Comparison of ENCODE assay signal across 9 mouse cellular contexts in genomic region chr8:120550430-120550829, GRCm38 (mm10). TPM values are rescaled to one million over a fixed set of nuclear protein-coding genes. Genes with fewer than 3 reads are reported as not detected.
DNase-seq lines count a peak whose midpoint lies in the region; ATAC-seq and TF ChIP-seq lines count a peak whose summit lies in the region.
"Had no signal": no experiment of that assay in that cellular context is flagged by ENCODE, and none has a peak within 500 bp of the region (broad histone marks: within the 10 kb centered on the region; RNA-seq: fewer than 3 reads in every experiment).

No protein-coding gene starts in this region.

- H3K9ac ChIP-seq in kidney, embryonic 15.5 days: no peak overlapping the region
- peak overlapping the region; percentile 59 for H3K9ac ChIP-seq in hindbrain, embryonic 14.5 days
- no peak overlapping the region for H3K9ac ChIP-seq in neural tube, embryonic 12.5 days
- H3K9ac ChIP-seq: liver, embryonic 15.5 days had no signal

- H3K27ac ChIP-seq in kidney, embryonic 15.5 days: peak overlapping the region; percentile 74
- no peak overlapping the region for H3K27ac ChIP-seq in kidney, adult 2 months (ENCODE audit: insufficient read depth, low read depth, low read length)
- peak overlapping the region; percentile 86 for H3K27ac ChIP-seq in forebrain, embryonic 10.5 days
- peak overlapping the region; percentile 89 for H3K27ac ChIP-seq in hindbrain, embryonic 14.5 days
- peak overlapping the region; percentile 93 for H3K27ac ChIP-seq in neural tube, embryonic 12.5 days
- H3K27ac ChIP-seq: liver, embryonic 15.5 days had no signal

- no peak for TF ChIP-seq POLR2A in kidney, adult 2 months (IDR thresholded peaks at IDR 0.05; ENCODE audit: low read depth, low read length)

- no peaks in the 10 kb centered on the region for H3K27me3 ChIP-seq in kidney, embryonic 15.5 days
- no peaks in the 10 kb centered on the region for H3K27me3 ChIP-seq in kidney, adult 2 months (replicated peaks; ENCODE audit: control insufficient read depth, insufficient read depth, low read length)
- peaks cover 59% of the 10 kb centered on the region for H3K27me3 ChIP-seq in forebrain, embryonic 10.5 days (ENCODE audit: poor library complexity, severe bottlenecking)
- no peaks in the 10 kb centered on the region for H3K27me3 ChIP-seq in hindbrain, embryonic 14.5 days (ENCODE audit: control insufficient read depth, insufficient read depth, low read length)
- no peaks in the 10 kb centered on the region for H3K27me3 ChIP-seq in neural tube, embryonic 12.5 days (replicated peaks)
- H3K27me3 ChIP-seq: liver, embryonic 15.5 days had no signal

- 18% methylated on average over 12 of the region's 12 CpGs for WGBS in kidney, embryonic 15.5 days
- WGBS in kidney, adult 2 months: 62% methylated on average over 12 of the region's 12 CpGs
- whole genome bisulfite sequencing in forebrain, embryonic 10.5 days: 18% methylated on average over 12 of the region's 12 CpGs
- 13% methylated on average over 12 of the region's 12 CpGs for WGBS in hindbrain, embryonic 14.5 days
- 9% methylated on average over 12 of the region's 12 CpGs for WGBS in neural tube, embryonic 12.5 days

- no peak overlapping the region for H3K4me3 ChIP-seq in kidney, embryonic 15.5 days (replicated peaks)
- no peak overlapping the region for H3K4me3 ChIP-seq in kidney, adult 2 months (ENCODE audit: insufficient read depth, low read depth, low read length)
- peak overlapping the region; percentile 44; the same call in 1 of the 2 replicates for H3K4me3 ChIP-seq in forebrain, embryonic 10.5 days
- no peak overlapping the region for H3K4me3 ChIP-seq in hindbrain, embryonic 14.5 days (replicated peaks; ENCODE audit: low read length)
- H3K4me3 ChIP-seq in neural tube, embryonic 12.5 days: no peak overlapping the region
- H3K4me3 ChIP-seq: liver, embryonic 15.5 days had no signal

- DNase-seq in kidney, adult 2 months: no peak
- DNase-seq in forebrain, embryonic 10.5 days (ENCODE audit: extremely low spot score, low spot score): no peak
- DNase-seq in hindbrain, embryonic 14.5 days (ENCODE audit: low spot score): no peak
- DNase-seq in testis, postnatal 10 days (ENCODE audit: low spot score): no peak
- DNase-seq in thymus, adult 18-20 months: no peak

- peak overlapping the region; percentile 54; the same call in 1 of the 2 replicates for H3K4me2 ChIP-seq in kidney, embryonic 15.5 days
- H3K4me2 ChIP-seq in hindbrain, embryonic 14.5 days (replicated peaks): peak overlapping the region; percentile 46
- H3K4me2 ChIP-seq in neural tube, embryonic 12.5 days (replicated peaks): peak overlapping the region; percentile 62
- H3K4me2 ChIP-seq: liver, embryonic 15.5 days had no signal

- H3K9me3 ChIP-seq in kidney, embryonic 15.5 days (replicated peaks): no peaks in the 10 kb centered on the region
- no peaks in the 10 kb centered on the region for H3K9me3 ChIP-seq in forebrain, embryonic 10.5 days
- no peaks in the 10 kb centered on the region for H3K9me3 ChIP-seq in hindbrain, embryonic 14.5 days (ENCODE audit: control insufficient read depth, low read length)
- no peaks in the 10 kb centered on the region for H3K9me3 ChIP-seq in neural tube, embryonic 12.5 days
- H3K9me3 ChIP-seq: liver, embryonic 15.5 days had no signal

- ATAC-seq in kidney, embryonic 15.5 days (replicated peaks; ENCODE audit: low FRiP score): no peak
- ATAC-seq in hindbrain, embryonic 14.5 days (ENCODE audit: low FRiP score): no peak
- ATAC-seq in neural tube, embryonic 12.5 days (ENCODE audit: low FRiP score, low read depth): peak; percentile 3; the same call in 1 of the 2 replicates
- no peak for ATAC-seq in megakaryocyte-erythroid progenitor cell, adult 5-6 weeks (replicated peaks; ENCODE audit: low FRiP score, low TSS enrichment, poor library complexity, severe bottlenecking)

- H3K36me3 ChIP-seq in kidney, embryonic 15.5 days: peaks cover 16% of the 10 kb centered on the region
- no peaks in the 10 kb centered on the region for H3K36me3 ChIP-seq in kidney, adult 2 months (ENCODE audit: control insufficient read depth, insufficient read depth, low read length)
- peaks cover 23% of the 10 kb centered on the region for H3K36me3 ChIP-seq in forebrain, embryonic 10.5 days (replicated peaks)
- H3K36me3 ChIP-seq in hindbrain, embryonic 14.5 days (replicated peaks; ENCODE audit: control insufficient read depth, insufficient read depth): no peaks in the 10 kb centered on the region; the same call in 1 of the 2 replicates
- peaks cover 19% of the 10 kb centered on the region for H3K36me3 ChIP-seq in neural tube, embryonic 12.5 days

- no peak for TF ChIP-seq CTCF in kidney, adult 2 months (conservative IDR thresholded peaks at IDR 0.05; ENCODE audit: insufficient read depth, insufficient read length, low read depth, low read length)

- peaks cover 94% of the 10 kb centered on the region for H3K4me1 ChIP-seq in kidney, embryonic 15.5 days
- H3K4me1 ChIP-seq in kidney, adult 2 months (ENCODE audit: control insufficient read depth, insufficient read depth, low read length): peaks cover 19% of the 10 kb centered on the region
- H3K4me1 ChIP-seq in forebrain, embryonic 10.5 days: peaks cover 100% of the 10 kb centered on the region
- H3K4me1 ChIP-seq in hindbrain, embryonic 14.5 days (replicated peaks; ENCODE audit: control insufficient read depth, insufficient read depth, low read length): peaks cover 73% of the 10 kb centered on the region
- peaks cover 100% of the 10 kb centered on the region for H3K4me1 ChIP-seq in neural tube, embryonic 12.5 days

RNA-seq across cellular contexts. Expression of gene Gins2, which starts 38.7 kb away (rescaled TPM):
- polyA plus RNA-seq in kidney, embryonic 15.5 days (2015; fragmentation: Nextera tagmentation; extraction: Ambion mirVana): 107 and 110 TPM in 2 replicates
- polyA plus RNA-seq in kidney, adult 2 months (2012; rRNA removed): 6.4 and 6.9 TPM in 2 replicates
- 154 and 158 TPM in 2 replicates for polyA plus RNA-seq in forebrain, embryonic 10.5 days (2016; fragmentation: Nextera tagmentation; extraction: Ambion mirVana)
- polyA plus RNA-seq in hindbrain, embryonic 14.5 days (2014; fragmentation: Nextera tagmentation; extraction: Ambion mirVana): 17.5 and 18.2 TPM in 2 replicates
- polyA plus RNA-seq in neural tube, embryonic 12.5 days (2016; fragmentation: Nextera tagmentation; extraction: Ambion mirVana): 53.4 and 54.7 TPM in 2 replicates
- 76.6 and 99.8 TPM in 2 replicates for total RNA-seq in megakaryocyte-erythroid progenitor cell, adult 5-6 weeks (2014; fragmentation: Nextera tagmentation)
- 43.8 and 62.0 TPM in 2 replicates for total RNA-seq in megakaryocyte-erythroid progenitor cell, adult 5-6 weeks (2017)
